Mouse (Mus musculus): ENCODE results near the gene Fmnl1.

GRCm38 (mm10) chr11:103234447-103234846 lies 63.5 kb downstream of the Fmnl1 start:
- TF ChIP-seq CTCF (conservative IDR thresholded peaks at IDR 0.05; ENCODE audit: low read length) = no peak
- no peak for TF ChIP-seq NANOG (IDR thresholded peaks at IDR 0.05; ENCODE audit: borderline replicate concordance, low read length)
- TF ChIP-seq POU5F1 (IDR thresholded peaks at IDR 0.05; ENCODE audit: borderline replicate concordance, low read length) = no peak

All from E14TG2a.4 (cell line).